Mouse (Mus musculus) spleen, adult 2 months (tissue): ENCODE measurements around the gene Prkn. TPM values are rescaled to one million over a fixed set of nuclear protein-coding genes. Genes with fewer than 3 reads are reported as not detected.

Experiments
- DNase-seq, 2 experiments: peaks; one replicate each; pipeline versions ENCODE4 v3.0.0 to v3.0.0-alpha.2; 2012 to 2021; ENCODE audit warnings: low spot score in 2 of 2, low read depth in 1 of 2
- H3K27ac ChIP-seq: fragments of 200-500 bp; 2 replicates; pipeline ENCODE4 v1.5.1; 2012; ENCODE audit warnings: low read length, inconsistent platforms; ENCODE audit not compliant: insufficient read depth
- H3K27me3 ChIP-seq: fragments of 200-500 bp; 2 replicates; pipeline ENCODE4 v1.6.1; 2012; ENCODE audit warnings: mild to moderate bottlenecking, moderate library complexity, low read length, inconsistent platforms; ENCODE audit not compliant: control insufficient read depth, insufficient read depth
- H3K36me3 ChIP-seq: fragments of 200-500 bp; 2 replicates; pipeline ENCODE4 v1.6.1; 2012; ENCODE audit warnings: mild to moderate bottlenecking, low read length, inconsistent platforms; ENCODE audit not compliant: control insufficient read depth, insufficient read depth
- H3K4me1 ChIP-seq: fragments of 200-500 bp; 2 replicates; pipeline ENCODE4 v1.6.1; 2011; ENCODE audit warnings: inconsistent platforms; ENCODE audit not compliant: control insufficient read depth, insufficient read depth, insufficient read length
- H3K4me3 ChIP-seq: fragments of 200-500 bp; 2 replicates; pipeline ENCODE4 v1.5.1; 2011; ENCODE audit warnings: mild to moderate bottlenecking, inconsistent platforms; ENCODE audit not compliant: insufficient read depth, insufficient read length; ENCODE audit errors: extremely low read depth
- CTCF ChIP-seq: fragments of 200-500 bp; IDR thresholded peaks from 2 replicates; pipeline ENCODE4 v1.5.1; 2011; ENCODE audit warnings: mild to moderate bottlenecking, inconsistent platforms; ENCODE audit not compliant: insufficient read depth, insufficient read length, insufficient replicate concordance; ENCODE audit errors: extremely low read depth
- POLR2A ChIP-seq: fragments of 200-500 bp; IDR thresholded peaks from 2 replicates; pipeline ENCODE4 v1.6.1; 2011; ENCODE audit warnings: low read depth, low read length, inconsistent platforms
- WGBS: fragments of 180-500 bp; shearing (Covaris S2); methylation state at CpG from one replicate; pipeline ENCODE4 v1.1.7; 2018; 5-methylcytosine and 5-hydroxymethylcytosine counted together
- polyA plus RNA-seq: library from polyadenylated mRNA; depleted of rRNA; stranded (reverse); fragments of >200 nt; gene quantifications from 2 replicates; pipeline ENCODE4 v1.2.3, GENCODE M21; 2012

Prkn gene
- polyA plus RNA-seq, 1 experiment: 0.72 TPM

GRCm38 (mm10) chr17:11820757-11821156, 980.6 kb downstream of the Prkn start:
- Histone ChIP-seq H3K27ac (no peak overlapping the region), H3K36me3 (no peaks in the 10 kb centered on the region), H3K27me3 (no peaks in the 10 kb centered on the region), H3K4me1 (no peaks in the 10 kb centered on the region), H3K4me3 (no peak overlapping the region)
- no peak for DNase-seq
- no peak for TF ChIP-seq POLR2A
- no peak for TF ChIP-seq CTCF
- 93% methylated on average over 4 of the region's 4 CpGs for WGBS

- no peak overlapping the region for H3K4me3 ChIP-seq
- 45% methylated on average over 3 of the region's 3 CpGs for WGBS
- no peaks in the 10 kb centered on the region for H3K36me3 ChIP-seq
- H3K27ac ChIP-seq: no peak overlapping the region
- TF ChIP-seq POLR2A (no peak), CTCF (no peak)
- DNase-seq: no peak
- no peaks in the 10 kb centered on the region for H3K4me1 ChIP-seq
- no peaks in the 10 kb centered on the region for H3K27me3 ChIP-seq
These were observed 989.3 kb downstream of the Prkn start for GRCm38 (mm10) chr17:11829501-11829900.

GRCm38 (mm10) chr17:11837121-11837520, 996.9 kb downstream of the Prkn start:
- 75% methylated on average over 3 of the region's 3 CpGs for WGBS
- H3K4me1 ChIP-seq: no peaks in the 10 kb centered on the region
- no peak for TF ChIP-seq CTCF
- TF ChIP-seq POLR2A: no peak
- no peak for DNase-seq
- no peaks in the 10 kb centered on the region for H3K36me3 ChIP-seq
- H3K27me3 ChIP-seq: no peaks in the 10 kb centered on the region
- H3K27ac ChIP-seq: no peak overlapping the region
- H3K4me3 ChIP-seq: no peak overlapping the region

GRCm38 (mm10) chr17:11844436-11844835, 1004.3 kb downstream of the Prkn start:
- TF ChIP-seq CTCF (no peak), POLR2A (no peak)
- H3K4me3 ChIP-seq: no peak overlapping the region
- no peaks in the 10 kb centered on the region for H3K36me3 ChIP-seq
- no peak for DNase-seq
- no peaks in the 10 kb centered on the region for H3K4me1 ChIP-seq
- H3K27ac ChIP-seq: no peak overlapping the region
- 87% methylated on average over 4 of the region's 4 CpGs for WGBS
- no peaks in the 10 kb centered on the region for H3K27me3 ChIP-seq

- Histone ChIP-seq H3K27me3 (no peaks in the 10 kb centered on the region), H3K4me3 (no peak overlapping the region), H3K4me1 (no peaks in the 10 kb centered on the region), H3K27ac (no peak overlapping the region), H3K36me3 (no peaks in the 10 kb centered on the region)
- DNase-seq: no peak
- TF ChIP-seq POLR2A (no peak), CTCF (no peak)
- 39% methylated on average over 3 of the region's 3 CpGs for WGBS
These were observed 1004.8 kb downstream of the Prkn start for GRCm38 (mm10) chr17:11844989-11845388.

GRCm38 (mm10) chr17:11845506-11845905, 1005.3 kb downstream of the Prkn start:
- WGBS: 17% methylated on average over 2 of the region's 2 CpGs

GRCm38 (mm10) chr17:11854571-11854970, 1014.4 kb downstream of the Prkn start:
- no peaks in the 10 kb centered on the region for H3K4me1 ChIP-seq
- H3K36me3 ChIP-seq: no peaks in the 10 kb centered on the region
- H3K4me3 ChIP-seq: no peak overlapping the region
- H3K27ac ChIP-seq: no peak overlapping the region
- WGBS: 89% methylated on average over 10 of the region's 10 CpGs
- no peak for DNase-seq
- TF ChIP-seq POLR2A (no peak), CTCF (no peak)
- no peaks in the 10 kb centered on the region for H3K27me3 ChIP-seq

More at GRCm38 (mm10) chr17:11845506-11845905, 1005.3 kb downstream of the Prkn start:
- DNase-seq: no peak
- TF ChIP-seq POLR2A (no peak), CTCF (no peak)
- Histone ChIP-seq H3K27me3 (no peaks in the 10 kb centered on the region), H3K4me1 (no peaks in the 10 kb centered on the region), H3K36me3 (no peaks in the 10 kb centered on the region), H3K27ac (no peak overlapping the region), H3K4me3 (no peak overlapping the region)
